Mouse (Mus musculus): ENCODE measurements around the gene Cnr1. TPM values are rescaled to one million over a fixed set of nuclear protein-coding genes. Genes with fewer than 3 reads are reported as not detected.

Gene Cnr1
- polyA plus RNA-seq, 1 experiment: 60.8 TPM

DNA sequence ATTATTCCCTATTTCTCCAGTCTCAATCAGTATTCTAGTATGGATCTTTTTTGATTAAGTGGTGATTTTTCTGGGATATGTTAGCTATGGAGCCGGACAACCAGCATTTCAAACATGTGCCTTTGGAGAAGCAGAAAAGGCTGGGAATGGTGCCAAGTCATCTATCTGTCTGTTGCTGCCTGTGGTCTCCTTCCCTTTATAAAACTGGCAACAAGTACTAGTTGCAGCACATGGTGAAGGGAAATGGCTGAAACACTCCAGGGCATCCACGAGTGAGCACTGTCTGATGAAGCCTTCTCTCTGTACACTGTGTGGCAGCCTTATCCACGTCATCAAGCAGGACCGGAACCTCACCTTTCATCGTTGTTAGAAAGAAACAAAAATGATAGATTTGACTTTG is 8.7 kb upstream of the Cnr1 start:
- peak; percentile 71 for DNase-seq (ENCODE audit: low read depth)

DNA sequence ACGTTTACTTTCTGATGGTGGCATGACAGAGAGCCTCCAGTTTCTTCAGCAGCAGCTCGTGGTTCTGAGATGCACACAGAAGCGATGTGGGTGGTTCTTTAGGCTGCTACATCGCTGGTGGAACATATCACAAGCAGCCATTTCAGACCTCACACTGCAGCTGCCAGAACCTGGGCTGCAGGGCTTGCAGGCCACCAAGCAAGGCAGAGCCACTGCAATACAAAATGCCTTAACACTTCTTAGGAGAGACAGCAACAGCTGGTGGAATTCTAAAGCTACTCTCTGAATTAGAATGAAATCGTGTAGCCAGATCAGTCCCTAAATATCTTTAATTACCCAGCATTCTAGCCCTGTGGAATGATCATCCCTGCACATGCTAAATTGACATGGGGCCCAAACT is 3.6 kb upstream of the Cnr1 start:
- no peak for DNase-seq (ENCODE audit: low read depth)
- TF ChIP-seq CTCF (IDR thresholded peaks at IDR 0.05; ENCODE audit: borderline replicate concordance, extremely low read depth, insufficient read depth, insufficient read length): no peak
- TF ChIP-seq POLR2A (IDR thresholded peaks at IDR 0.05; ENCODE audit: borderline replicate concordance, extremely low read depth, insufficient read depth, insufficient read length, poor library complexity, severe bottlenecking): no peak

More for the DNA sequence above, 8.7 kb upstream of the Cnr1 start:
- no peak for TF ChIP-seq POLR2A (IDR thresholded peaks at IDR 0.05; ENCODE audit: borderline replicate concordance, extremely low read depth, insufficient read depth, insufficient read length, poor library complexity, severe bottlenecking)
- no peak for TF ChIP-seq CTCF (IDR thresholded peaks at IDR 0.05; ENCODE audit: borderline replicate concordance, extremely low read depth, insufficient read depth, insufficient read length)

DNA sequence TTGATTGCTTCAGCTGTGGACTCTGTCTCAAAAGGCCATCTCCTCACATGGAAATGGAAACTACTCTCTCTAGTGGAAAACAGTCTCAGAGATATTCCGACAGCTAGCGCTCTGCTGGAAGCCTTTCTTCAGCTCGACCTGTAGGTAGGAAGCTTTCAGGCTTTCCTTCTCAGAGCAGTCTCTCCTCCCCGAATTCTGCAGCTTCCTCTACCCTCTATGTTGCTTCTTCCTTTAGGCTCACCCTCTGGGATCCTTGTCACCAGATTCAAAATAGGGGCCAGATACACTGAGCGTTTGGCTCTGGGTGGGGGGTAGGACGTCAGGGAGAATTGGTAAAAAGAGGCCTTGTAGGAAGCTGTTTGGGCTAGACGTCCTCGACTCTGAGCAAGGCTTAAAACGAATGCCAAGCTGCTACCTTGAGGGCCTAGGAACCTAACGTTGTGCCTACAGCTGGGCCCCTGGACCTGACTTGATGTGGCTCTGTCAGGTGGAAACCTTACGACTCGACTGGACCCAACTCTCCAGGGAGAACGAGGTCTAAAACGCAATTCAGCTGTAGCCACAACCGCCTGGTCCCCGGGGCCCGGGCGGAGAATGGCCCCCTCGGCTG is 1.1 kb upstream of the Cnr1 start:
- TF ChIP-seq CTCF (IDR thresholded peaks at IDR 0.05; ENCODE audit: borderline replicate concordance, extremely low read depth, insufficient read depth, insufficient read length) (no peak), POLR2A (IDR thresholded peaks at IDR 0.05; ENCODE audit: borderline replicate concordance, extremely low read depth, insufficient read depth, insufficient read length, poor library complexity, severe bottlenecking) (no peak)
- DNase-seq (ENCODE audit: low read depth): peak; percentile 73

DNA sequence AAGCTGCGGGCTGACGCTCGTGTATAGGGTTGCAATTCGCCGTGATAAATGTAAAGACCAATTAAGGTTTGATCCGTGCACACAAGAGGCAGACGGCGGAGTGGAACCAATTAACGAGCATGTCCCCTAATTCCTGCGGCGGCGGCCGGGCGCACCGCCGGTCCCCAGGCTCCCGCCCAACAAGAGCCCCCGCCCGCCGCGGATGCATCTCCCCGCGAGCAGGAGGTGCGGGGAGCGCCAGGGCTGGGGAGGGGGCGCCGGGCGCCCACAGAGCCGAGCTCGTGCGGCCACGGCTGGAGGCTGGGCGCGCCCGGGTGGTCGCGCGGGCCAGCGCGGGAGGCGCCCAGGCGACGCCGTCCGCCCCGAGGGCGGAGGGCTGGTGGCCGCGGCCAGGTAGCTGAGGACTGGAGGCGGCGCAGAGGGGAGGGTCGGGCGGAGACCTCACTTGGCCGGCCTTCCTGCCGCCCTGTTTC is 596 bp upstream of the Cnr1 start:
- peak; percentile 85 for DNase-seq (ENCODE audit: low read depth)
- no peak for TF ChIP-seq CTCF (IDR thresholded peaks at IDR 0.05; ENCODE audit: borderline replicate concordance, extremely low read depth, insufficient read depth, insufficient read length)
- TF ChIP-seq POLR2A (IDR thresholded peaks at IDR 0.05; ENCODE audit: borderline replicate concordance, extremely low read depth, insufficient read depth, insufficient read length, poor library complexity, severe bottlenecking): no peak

GRCm38 (mm10) chr4:33924889-33925245 is 474 bp downstream of the Cnr1 start:
- TF ChIP-seq CTCF (IDR thresholded peaks at IDR 0.05; ENCODE audit: borderline replicate concordance, extremely low read depth, insufficient read depth, insufficient read length) (no peak), POLR2A (IDR thresholded peaks at IDR 0.05; ENCODE audit: borderline replicate concordance, extremely low read depth, insufficient read depth, insufficient read length, poor library complexity, severe bottlenecking) (no peak)
- peak; percentile 79 for DNase-seq (ENCODE audit: low read depth)

DNA sequence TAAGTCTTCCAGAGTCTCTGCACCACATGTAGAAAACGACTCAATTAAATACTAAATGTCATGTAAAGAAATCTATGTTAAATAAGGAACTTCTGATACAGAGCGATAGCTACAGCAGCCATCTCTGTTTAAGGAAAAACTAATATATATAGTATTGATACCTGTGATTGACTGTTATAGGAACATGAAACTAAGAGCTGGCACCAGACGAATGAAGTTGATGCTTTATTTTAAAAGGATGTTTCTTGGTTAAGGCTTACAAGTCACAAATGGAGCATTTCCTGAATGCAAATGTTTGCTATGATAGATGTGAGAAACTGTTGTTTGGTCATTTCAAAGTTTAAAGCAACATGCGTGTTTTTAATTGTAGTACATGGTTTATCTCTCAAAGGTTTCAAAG is 1.1 kb downstream of the Cnr1 start:
- no peak for TF ChIP-seq POLR2A (IDR thresholded peaks at IDR 0.05; ENCODE audit: borderline replicate concordance, extremely low read depth, insufficient read depth, insufficient read length, poor library complexity, severe bottlenecking)
- no peak for TF ChIP-seq CTCF (IDR thresholded peaks at IDR 0.05; ENCODE audit: borderline replicate concordance, extremely low read depth, insufficient read depth, insufficient read length)
- no peak for DNase-seq (ENCODE audit: low read depth)

GRCm38 (mm10) chr4:33926010-33926409 is 1.6 kb downstream of the Cnr1 start:
- TF ChIP-seq POLR2A (IDR thresholded peaks at IDR 0.05; ENCODE audit: borderline replicate concordance, extremely low read depth, insufficient read depth, insufficient read length, poor library complexity, severe bottlenecking) (no peak), CTCF (IDR thresholded peaks at IDR 0.05; ENCODE audit: borderline replicate concordance, extremely low read depth, insufficient read depth, insufficient read length) (no peak)
- DNase-seq (ENCODE audit: low read depth): peak; percentile 40

GRCm38 (mm10) chr4:33926730-33927263 is 2.4 kb downstream of the Cnr1 start:
- peak; percentile 42 for DNase-seq (ENCODE audit: low read depth)

GRCm38 (mm10) chr4:33927644-33928043 is 3.3 kb downstream of the Cnr1 start:
- TF ChIP-seq POLR2A (IDR thresholded peaks at IDR 0.05; ENCODE audit: borderline replicate concordance, extremely low read depth, insufficient read depth, insufficient read length, poor library complexity, severe bottlenecking) (no peak), CTCF (IDR thresholded peaks at IDR 0.05; ENCODE audit: borderline replicate concordance, extremely low read depth, insufficient read depth, insufficient read length) (no peak)
- no peak for DNase-seq (ENCODE audit: low read depth)

More at GRCm38 (mm10) chr4:33926730-33927263, 2.4 kb downstream of the Cnr1 start:
- TF ChIP-seq CTCF (IDR thresholded peaks at IDR 0.05; ENCODE audit: borderline replicate concordance, extremely low read depth, insufficient read depth, insufficient read length) (no peak), POLR2A (IDR thresholded peaks at IDR 0.05; ENCODE audit: borderline replicate concordance, extremely low read depth, insufficient read depth, insufficient read length, poor library complexity, severe bottlenecking) (no peak)

- no peak for DNase-seq (ENCODE audit: low read depth)
- TF ChIP-seq CTCF (IDR thresholded peaks at IDR 0.05; ENCODE audit: borderline replicate concordance, extremely low read depth, insufficient read depth, insufficient read length) (no peak), POLR2A (IDR thresholded peaks at IDR 0.05; ENCODE audit: borderline replicate concordance, extremely low read depth, insufficient read depth, insufficient read length, poor library complexity, severe bottlenecking) (no peak)
These were observed 4.1 kb downstream of the Cnr1 start for GRCm38 (mm10) chr4:33928450-33928849.

DNA sequence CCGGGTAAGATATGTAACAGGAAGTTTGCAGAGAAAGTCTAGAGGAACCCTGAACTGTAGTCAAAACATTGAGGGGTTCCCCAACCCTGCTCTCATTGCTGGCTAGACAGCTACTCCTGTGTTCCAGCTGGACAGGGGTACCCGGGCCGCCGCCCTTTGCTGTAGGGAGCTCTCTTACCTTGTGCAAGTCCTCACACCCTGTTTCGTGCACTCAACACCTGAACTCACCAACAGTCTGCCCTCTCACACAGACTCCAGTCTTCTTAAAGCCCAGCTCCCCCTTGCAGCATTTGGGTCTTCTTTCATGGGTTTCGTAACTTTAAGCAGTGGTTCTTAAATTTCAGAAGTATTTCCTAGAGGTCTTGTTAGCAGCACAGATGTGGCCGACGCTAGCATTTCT is 7.0 kb downstream of the Cnr1 start:
- TF ChIP-seq POLR2A (IDR thresholded peaks at IDR 0.05; ENCODE audit: borderline replicate concordance, extremely low read depth, insufficient read depth, insufficient read length, poor library complexity, severe bottlenecking) (no peak), CTCF (IDR thresholded peaks at IDR 0.05; ENCODE audit: borderline replicate concordance, extremely low read depth, insufficient read depth, insufficient read length) (no peak)
- DNase-seq (ENCODE audit: low read depth): no peak

- peak; percentile 26 for DNase-seq (ENCODE audit: low read depth)
- no peak for TF ChIP-seq CTCF (IDR thresholded peaks at IDR 0.05; ENCODE audit: borderline replicate concordance, extremely low read depth, insufficient read depth, insufficient read length)
- no peak for TF ChIP-seq POLR2A (IDR thresholded peaks at IDR 0.05; ENCODE audit: borderline replicate concordance, extremely low read depth, insufficient read depth, insufficient read length, poor library complexity, severe bottlenecking)
These were observed 17.2 kb downstream of the Cnr1 start for GRCm38 (mm10) chr4:33941557-33941956.

All from brain, embryonic 14.5 days (tissue).